Mouse (Mus musculus) kidney, postnatal 36 days (tissue): ENCODE data around the gene Rtbdn.

Experiments used
- DNase-seq, 2 experiments: peaks; one replicate each; pipeline ENCODE4 v3.0.0; 2021 to 2022; ENCODE audit warnings: mixed read lengths in 2 of 2

Rtbdn gene

DNA sequence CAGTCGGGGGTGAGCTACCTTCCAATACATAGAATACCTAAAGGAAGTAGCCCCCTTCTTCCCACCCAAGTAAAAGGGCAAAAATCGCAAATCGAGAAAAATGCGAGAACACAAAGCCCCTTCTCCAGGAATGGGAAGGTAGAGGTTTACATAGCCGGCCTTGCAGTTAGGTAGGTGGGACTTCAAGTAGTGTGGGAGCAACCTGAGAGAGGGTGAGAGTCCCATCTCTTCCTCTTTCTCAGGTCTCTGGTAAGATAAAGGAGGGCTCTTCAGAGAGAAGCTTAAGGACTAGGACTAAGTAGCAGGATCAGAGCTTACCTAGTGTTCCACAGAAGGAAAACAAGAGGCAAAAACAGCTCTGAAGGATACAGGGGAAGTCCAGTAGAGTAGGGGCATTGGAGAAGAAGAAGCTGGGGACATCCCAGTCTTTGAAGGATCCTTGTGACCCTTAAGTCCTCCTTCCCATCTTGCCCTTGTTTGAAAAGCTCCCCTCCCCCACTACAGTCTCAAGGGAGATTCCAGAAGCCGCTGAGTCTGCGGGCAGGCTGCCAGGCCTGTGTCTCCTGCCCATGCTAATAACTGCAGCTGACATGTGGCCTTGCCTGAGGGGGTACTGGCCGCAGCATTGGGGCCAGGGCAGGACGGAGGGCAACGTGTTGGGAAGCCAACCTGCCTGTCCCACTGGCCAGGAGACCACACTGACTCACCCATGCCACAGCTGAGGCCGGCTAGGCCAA is 34.0 kb downstream of the Rtbdn start:
- DNase-seq = peak; percentile 98

DNA sequence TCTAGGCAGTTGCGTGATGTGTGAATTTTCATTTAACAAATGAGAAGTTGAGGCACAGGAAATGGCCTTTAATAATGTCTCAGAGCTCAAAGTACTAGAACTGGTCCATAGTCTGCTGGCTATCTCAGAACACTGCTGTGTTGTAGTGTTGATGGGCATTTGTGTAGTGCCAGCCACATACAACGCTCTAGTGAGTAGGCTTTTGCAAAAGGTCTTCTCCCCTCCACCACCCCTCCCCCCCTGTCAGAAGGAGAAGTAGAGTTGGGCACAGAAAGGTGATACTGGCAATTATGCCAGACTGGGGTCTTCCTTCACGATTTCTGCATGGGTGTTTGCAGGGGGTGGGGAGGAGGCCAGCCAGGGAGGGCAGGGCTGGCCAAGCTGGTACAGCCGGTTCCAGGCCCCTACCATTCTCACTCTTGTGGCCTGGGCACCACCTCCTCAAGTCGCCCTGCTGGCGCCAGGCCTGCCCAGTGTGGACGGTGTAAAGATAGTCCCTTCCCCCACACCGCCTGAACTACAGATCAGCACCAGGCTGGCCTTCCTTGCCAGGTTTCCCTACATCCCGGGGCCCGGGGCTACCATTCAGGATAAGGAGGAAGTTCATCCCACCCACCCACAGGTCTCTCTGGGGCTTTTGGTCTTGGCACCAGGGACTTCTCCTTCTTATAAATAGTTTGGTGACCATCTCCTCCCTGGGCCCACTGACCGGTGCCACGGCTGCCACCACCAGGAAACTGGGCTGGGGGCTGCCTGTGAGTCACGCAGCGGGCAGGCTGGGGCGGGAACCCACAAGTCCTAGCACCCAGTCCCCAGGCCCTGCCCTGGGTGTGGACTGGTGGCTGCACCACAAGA is 35.1 kb downstream of the Rtbdn start:
- peak; percentile 66 to 72 for DNase-seq

DNA sequence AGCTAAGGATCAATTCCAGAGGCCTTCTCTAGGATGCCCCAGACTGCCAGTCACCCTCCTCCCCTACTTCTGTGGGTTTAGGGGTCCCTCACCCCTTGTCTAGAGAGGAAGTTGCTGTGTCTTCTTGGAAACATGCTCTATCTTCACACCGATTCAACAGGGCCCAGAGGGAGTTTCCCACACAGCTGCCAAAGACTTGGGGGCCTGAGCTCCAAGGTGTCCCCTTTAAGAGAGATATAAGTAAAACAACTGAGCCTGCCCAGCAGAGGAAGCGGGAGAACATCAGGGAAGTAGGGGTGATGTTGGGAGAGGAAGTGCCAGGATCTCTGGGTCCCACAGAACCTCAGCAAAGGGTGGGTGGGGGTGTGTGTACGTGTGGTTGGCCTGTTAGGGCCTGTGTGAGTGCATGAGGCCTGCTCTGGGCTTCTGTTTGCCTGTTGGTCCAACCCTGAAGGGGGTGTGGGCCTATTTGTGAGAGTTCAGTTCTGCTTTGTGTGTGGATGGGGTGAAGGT is 35.8 kb downstream of the Rtbdn start:
- DNase-seq = no peak

DNA sequence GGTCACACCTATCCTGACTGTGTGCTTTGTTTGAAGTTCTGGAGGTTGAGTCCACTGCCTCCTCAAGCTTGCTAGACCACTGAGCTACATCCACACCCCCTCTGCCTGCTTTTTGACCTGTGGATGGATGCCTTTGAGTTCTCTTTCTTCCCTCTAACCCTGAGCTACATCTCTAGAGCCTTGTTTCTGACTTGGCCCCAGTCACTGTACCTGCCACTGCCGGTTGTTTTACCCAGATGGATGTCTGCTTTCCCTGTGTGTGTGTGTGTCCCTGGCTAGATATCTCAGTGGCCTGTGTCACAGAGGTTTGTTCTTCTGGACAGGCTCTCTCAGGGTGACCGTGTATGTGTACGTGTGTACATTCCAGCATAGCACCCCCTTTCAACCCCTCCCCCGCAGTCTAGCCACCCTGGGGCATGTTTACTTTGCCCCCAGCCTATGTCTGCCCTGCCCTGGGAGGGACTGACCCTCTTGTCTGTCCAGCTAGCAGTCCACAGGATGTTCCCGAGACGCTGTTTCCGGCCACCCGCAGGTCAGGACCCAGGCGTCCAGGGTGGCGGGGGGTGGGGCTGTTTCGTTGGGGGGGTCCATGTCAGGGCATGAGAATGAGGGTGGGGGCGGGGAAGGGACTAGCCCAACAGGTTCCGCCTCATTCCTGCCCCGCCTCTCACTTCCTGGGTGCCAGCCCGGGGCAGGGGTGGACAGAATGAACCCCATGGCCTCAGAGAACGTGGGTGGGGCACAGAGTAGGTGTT is 37.7 kb downstream of the Rtbdn start:
- peak; percentile 78 to 80 for DNase-seq

DNA sequence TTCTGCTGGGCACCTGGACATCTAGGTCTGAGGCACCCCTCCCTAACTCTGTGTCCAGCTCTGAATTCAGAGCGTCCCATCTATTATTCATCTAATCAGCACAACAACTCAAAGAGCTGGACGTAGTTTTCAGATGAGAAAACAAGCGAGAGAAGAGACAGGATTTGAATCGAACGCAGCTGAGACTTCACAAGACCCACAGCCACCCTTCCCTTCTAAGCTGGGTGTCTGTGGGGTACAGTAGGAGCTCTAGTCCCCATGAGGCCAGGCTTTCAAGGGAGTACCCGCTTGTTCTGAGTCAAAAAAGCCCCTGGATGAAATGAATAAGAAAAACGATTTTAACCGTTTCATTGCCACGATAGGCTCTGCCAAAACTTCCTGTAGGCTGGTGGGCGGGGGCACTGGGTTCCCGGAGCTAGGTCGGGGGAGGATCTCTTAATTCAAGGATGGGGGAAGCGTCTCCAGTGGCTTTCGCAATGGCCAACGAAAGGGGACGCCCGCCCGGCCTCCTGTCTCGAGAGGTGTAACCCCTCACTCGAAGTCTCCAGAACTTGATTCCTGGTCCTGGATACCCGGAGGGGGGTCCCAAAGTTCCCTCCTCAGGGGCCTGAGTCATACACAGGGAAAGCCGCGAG is 38.4 kb downstream of the Rtbdn start:
- peak in 1 of 2 experiments; percentile 24 for DNase-seq

DNA sequence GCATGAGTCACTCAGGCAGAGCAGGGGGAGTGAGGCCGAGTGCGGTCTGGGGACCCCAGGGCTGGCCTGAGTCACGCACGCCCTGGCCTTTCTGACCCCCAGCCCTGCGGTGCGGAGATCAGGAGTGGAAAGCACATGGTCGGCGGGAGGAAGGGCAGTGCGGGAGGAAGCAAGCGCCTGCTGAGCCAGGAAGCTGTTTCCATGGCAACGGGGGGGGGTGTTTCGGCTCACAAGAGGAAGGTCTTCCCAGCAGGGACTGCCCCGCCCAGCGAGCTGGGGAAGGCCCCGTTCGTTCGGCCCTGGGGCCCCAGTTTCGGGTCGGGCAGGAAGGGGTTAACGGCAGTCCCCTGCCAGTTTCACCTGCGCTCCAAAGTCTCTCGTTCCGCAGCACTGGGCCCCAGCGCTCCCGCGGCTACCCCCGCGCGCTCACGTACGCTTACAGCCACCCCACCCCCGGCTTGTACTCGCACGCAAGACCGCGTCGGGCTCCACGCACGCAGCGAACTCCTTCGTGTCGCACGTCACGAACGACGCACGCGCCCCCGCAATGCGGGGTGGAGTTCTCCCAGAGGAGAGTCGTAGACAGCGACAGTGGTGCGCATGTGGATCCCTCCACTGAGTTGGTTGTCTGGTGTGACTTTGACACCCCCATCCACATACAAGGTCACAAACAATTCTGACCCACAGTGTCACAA is 39.0 kb downstream of the Rtbdn start:
- DNase-seq = peak; percentile 96

DNA sequence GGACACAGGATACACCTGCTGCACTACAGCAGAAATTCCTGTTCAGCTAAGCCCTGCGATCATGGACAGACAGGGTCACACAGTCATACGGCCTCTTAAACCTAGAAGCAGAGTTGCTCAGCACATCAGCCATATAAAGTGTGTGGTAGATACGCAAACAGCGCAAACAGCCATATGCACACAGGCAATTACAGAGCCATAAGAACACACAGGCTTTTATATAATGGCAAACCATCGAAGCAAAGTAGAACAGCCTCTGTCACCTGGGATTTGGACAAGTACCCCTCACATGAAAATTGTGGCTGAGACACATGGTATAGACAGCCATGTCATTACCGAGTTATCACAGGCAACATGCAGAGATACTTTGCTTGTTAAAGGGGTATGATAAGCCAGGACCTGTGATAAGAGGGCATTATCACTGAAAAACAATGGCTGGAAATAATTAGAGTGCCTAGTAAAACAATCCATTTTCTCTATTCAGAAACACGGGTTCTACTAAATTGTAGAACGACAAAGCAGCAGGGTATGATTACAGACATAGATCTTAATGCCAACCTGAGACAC is 39.7 kb downstream of the Rtbdn start:
- DNase-seq = no peak

DNA sequence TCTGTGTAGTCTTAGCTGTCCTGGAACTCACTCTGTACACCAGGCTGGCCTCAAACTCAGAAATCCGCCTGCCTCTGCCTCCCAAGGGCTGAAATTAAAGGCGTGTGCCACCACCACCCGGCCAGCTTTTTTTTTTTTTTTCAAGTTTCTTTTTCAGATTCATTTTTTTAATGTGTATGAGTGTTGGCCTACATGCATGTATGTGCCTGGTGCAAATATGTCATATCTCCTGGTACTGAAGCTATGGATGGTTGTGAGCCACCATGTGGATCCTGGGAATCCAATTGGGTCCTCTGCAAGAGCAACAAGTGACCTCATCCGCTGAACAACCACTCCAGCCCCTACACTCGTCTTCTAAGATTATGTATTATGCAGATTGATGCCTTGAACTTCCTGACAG is 40.6 kb downstream of the Rtbdn start:
- no peak for DNase-seq

DNA sequence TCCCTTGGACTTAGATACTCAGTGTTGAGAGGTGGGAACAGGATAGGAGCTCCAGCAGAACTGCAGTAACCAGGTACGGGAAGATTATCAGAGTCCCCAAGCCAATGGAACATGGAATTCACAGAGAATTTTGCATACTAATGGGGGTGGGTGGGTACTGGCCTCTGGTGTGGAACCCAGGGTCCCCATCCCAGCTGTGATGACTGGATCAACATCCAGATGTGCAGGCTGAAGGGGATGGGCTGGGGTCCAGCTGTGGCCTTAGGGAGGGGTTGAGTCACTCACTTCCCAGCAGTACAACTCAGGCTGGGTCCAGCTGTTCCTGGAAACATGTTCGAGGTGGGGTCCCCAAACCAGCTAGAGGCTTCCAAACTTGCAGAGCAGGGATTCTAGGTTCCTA is 41.1 kb downstream of the Rtbdn start:
- no peak for DNase-seq

DNA sequence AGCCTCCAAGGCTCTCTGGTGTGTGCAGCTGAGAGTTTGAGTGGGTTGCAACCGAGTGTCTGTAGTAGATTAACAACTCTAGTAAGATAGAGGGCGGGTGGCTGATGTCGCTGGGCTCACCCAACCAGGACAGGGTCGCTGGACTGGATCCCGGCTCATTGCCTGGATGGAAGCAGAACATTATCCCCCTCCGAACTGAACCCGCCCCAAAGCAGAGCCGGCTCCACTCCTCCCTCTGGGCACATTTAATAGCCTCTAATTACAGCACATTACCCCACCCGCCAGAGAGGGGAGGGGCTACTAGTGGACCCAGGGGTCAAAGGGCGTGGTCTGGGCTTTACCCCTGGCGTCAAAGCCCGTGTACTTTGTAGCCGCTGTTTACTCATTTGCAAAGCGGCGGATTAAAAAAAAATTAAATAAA is 42.5 kb downstream of the Rtbdn start:
- peak; percentile 92 to 94 for DNase-seq

DNA sequence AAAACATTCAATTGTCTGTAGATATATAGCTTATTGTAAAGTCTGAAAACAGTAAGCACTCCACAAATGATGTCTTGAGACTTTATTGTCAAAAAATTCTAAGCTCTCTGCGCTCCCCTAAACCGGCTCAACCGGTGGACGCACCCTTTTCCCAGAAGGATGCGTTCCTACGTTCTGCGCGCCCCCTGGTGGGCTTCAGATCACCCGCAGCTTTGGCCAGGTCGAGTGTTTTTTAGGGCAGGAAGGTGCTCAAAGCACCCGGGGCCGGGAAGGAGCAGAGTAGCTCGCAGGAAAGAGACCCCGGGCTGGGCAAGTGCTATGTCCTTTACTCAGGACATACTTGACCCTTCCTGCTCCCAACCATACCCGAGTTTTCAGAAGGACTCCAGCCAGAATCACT is 43.0 kb downstream of the Rtbdn start:
- DNase-seq = peak; percentile 94 to 98

DNA sequence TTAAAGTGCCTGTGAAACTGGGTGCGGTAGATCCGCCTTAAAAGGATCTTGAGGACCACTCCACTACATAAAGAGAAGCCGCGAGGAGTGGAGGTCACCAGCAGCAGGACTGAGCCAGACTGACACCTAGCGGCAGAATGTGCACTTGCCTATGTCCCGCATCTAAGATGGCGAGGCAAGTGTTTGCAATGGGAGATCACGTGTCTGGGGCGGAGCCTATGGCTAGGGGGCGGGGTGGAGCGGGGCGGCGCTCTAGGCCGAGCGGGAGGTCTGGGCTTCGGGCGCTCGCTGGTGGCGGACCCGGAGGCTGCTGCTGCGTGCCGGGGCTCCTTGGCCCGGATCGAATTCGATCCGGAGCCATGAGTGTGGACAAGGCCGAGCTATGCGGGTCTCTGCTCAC is 43.6 kb downstream of the Rtbdn start, which contains the start of gene Hook2:
TSS of gene Hook2 (plus strand) at position 255 of the 400 bp plus-strand sequence.
- DNase-seq = peak; percentile 98 to 99

DNA sequence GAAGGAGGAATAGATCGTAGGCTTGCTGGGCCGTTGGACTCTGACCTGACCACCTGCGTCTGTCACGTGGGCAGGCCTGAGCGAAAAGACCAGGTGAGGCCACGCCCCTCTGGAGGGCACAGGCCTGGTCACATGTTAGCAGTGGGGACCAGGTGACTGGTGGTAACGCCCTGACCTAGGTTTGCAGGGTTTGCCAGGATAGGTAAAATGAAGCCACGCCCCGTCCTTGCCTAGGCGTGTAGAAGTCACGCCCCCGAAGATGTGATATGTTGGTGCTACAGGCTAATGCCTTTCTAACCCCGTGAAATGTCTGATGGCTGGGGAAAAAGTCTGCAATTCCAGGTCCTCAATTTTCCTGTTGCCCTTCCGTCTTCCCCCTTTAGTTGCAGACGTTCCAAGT is 44.0 kb downstream of the Rtbdn start:
- DNase-seq = peak; percentile 95 to 97

DNA sequence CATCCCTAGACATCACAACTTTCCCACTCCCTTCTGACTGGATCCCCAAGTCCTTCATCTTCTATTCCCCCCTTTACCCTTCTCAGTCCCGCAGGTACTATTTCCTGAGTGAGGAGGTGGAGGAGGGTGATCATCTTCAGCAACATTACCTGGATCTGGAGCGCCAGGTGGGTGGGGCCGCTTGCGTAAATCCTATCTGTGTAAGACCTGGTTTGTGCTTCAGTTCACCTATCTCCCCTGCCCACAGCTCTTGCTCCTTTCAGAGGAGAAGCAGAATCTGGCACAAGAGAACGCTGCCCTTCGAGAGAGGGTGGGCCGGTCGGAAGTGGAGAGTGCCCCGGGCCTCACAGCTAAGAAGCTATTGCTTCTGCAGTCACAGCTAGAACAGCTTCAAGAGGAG is 47.6 kb downstream of the Rtbdn start:
- DNase-seq = no peak

DNA sequence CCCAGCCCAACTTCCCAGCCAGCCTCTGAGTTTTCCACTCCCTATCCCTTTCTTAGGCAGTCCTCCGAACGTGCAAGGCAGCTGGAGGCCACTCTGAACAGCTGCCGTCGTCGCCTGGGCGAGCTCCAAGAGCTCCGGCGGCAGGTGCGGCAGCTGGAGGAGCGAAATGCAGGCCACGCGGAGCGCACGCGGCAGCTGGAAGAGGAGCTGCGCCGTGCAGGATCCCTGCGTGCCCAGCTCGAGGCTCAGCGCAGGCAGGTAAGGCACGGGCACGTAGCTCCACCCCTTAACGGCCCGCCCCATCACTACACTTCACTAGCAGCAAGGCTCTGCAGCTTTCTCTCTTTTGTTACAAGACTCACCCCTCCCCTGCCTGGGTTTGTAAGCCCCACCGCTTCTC is 48.9 kb downstream of the Rtbdn start:
- no peak for DNase-seq

DNA sequence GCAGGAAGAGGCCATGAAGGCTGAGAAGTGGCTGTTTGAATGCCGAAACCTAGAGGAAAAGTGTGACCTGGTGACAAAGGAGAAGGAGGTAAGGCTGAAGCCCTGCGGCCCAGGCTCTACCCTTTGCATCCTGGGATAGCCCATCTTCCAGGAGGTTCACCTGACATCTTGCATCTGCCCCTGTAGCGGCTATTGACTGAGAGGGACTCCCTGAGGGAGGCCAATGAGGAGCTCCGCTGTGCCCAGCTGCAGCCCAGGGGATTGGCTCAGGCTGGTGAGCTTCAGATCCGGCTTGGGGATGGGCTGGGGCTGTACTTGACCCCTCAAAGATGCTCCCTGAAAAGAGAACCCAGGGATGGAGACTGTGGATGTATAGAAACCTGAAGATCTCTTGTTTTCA is 50.2 kb downstream of the Rtbdn start:
- DNase-seq = no peak

DNA sequence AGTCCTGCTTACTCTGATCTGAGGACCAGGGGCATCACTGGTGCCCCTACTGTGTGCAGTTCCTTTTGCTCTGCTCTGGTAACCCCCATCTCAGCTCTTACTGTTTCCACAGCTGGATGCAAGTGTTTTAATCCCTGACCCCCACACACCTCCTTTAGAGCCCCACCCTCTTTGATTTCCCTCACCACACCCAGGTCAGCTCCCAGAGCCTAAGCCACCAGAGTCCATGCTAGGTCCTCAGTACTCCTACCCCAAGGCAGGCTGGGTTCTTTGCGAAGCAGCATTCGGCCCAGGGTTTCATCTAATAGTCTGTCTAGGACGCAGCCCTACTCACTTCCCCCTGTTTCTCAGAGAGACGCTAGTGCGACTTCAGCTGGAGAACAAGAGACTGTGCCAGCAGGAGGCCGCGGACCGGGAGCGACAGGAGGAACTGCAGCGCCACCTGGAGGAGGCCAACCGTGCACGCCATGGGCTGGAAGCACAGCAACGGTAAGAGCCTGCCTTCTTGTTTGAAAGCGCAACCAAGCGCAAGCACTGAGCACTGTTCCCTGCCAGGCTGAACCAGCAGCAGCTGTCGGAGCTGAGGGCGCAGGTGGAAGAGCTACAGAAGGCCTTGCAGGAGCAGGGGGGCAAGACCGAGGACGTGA is 51.0 kb downstream of the Rtbdn start:
- DNase-seq = peak; percentile 91 to 97
